ENCODE assay signal across 22 mouse cellular contexts in genomic region chr13:8840941-8841340, GRCm38 (mm10). TPM values are rescaled to one million over a fixed set of nuclear protein-coding genes. Genes with fewer than 3 reads are reported as not detected.
DNase-seq lines count a peak whose midpoint lies in the region; ATAC-seq and TF ChIP-seq lines count a peak whose summit lies in the region.
"Had no signal": no experiment of that assay in that cellular context is flagged by ENCODE, and none has a peak within 500 bp of the region (broad histone marks: within the 10 kb centered on the region; RNA-seq: fewer than 3 reads in every experiment).

No protein-coding gene starts in this region.

- intact Hi-C loops in heart, postnatal 36 days (cut with DNase I): loop anchor here (5.0 kb wide), 2 partner anchors 49 to 156 kb away; partner anchors contain the start of gene Gtpbp4

- H3K9me3 ChIP-seq in heart, embryonic 12.5 days (replicated peaks): no peaks in the 10 kb centered on the region
- H3K9me3 ChIP-seq in lung, embryonic 16.5 days (ENCODE audit: control insufficient read depth, low read length): no peaks in the 10 kb centered on the region
- no peaks in the 10 kb centered on the region for H3K9me3 ChIP-seq in hindbrain, embryonic 16.5 days (ENCODE audit: control insufficient read depth, low read length)
- H3K9me3 ChIP-seq: embryonic facial prominence, embryonic 15.5 days; hindbrain, embryonic 15.5 days; limb, embryonic 13.5 days; liver, embryonic 13.5 days; midbrain, embryonic 10.5 days had no signal

- H3K4me1 ChIP-seq in heart, embryonic 12.5 days (replicated peaks): no peaks in the 10 kb centered on the region
- no peaks in the 10 kb centered on the region for H3K4me1 ChIP-seq in kidney, adult 2 months (ENCODE audit: control insufficient read depth, insufficient read depth, low read length)
- no peaks in the 10 kb centered on the region for H3K4me1 ChIP-seq in lung, embryonic 16.5 days (replicated peaks; ENCODE audit: control insufficient read depth, insufficient read depth, low read length)
- H3K4me1 ChIP-seq in hindbrain, embryonic 16.5 days (ENCODE audit: control insufficient read depth, insufficient read depth, low read depth, low read length): no peaks in the 10 kb centered on the region
- H3K4me1 ChIP-seq: embryonic facial prominence, embryonic 15.5 days; hindbrain, embryonic 15.5 days; limb, embryonic 13.5 days; liver, embryonic 13.5 days; midbrain, embryonic 10.5 days had no signal

- WGBS in heart, embryonic 12.5 days: 72% methylated on average over 2 of the region's 2 CpGs
- 61% methylated on average over 2 of the region's 2 CpGs for WGBS in kidney, adult 2 months
- WGBS in lung, embryonic 16.5 days: 80% methylated on average over 2 of the region's 2 CpGs
- WGBS in hindbrain, embryonic 16.5 days: 95% methylated on average over 2 of the region's 2 CpGs

- no peak for TF ChIP-seq POLR2A in kidney, adult 2 months (IDR thresholded peaks at IDR 0.05; ENCODE audit: low read depth, low read length)

- H3K36me3 ChIP-seq in heart, embryonic 12.5 days: peaks cover 67% of the 10 kb centered on the region
- H3K36me3 ChIP-seq in kidney, adult 2 months (ENCODE audit: control insufficient read depth, insufficient read depth, low read length): peaks cover 8% of the 10 kb centered on the region
- H3K36me3 ChIP-seq in lung, embryonic 16.5 days (ENCODE audit: control insufficient read depth, insufficient read depth, low read length): peaks cover 19% of the 10 kb centered on the region
- peaks cover 26% of the 10 kb centered on the region for H3K36me3 ChIP-seq in hindbrain, embryonic 16.5 days (ENCODE audit: control insufficient read depth, insufficient read depth, low read length)

- H3K27ac ChIP-seq in heart, embryonic 12.5 days (ENCODE audit: poor library complexity, severe bottlenecking): 0 out of 2 replicates have a peak overlapping the region, but pooled peaks have one; percentile 23
- H3K27ac ChIP-seq in kidney, adult 2 months (ENCODE audit: insufficient read depth, low read depth, low read length): peak overlapping the region; percentile 34; the same call in 1 of the 2 replicates
- peak overlapping the region; percentile 65 for H3K27ac ChIP-seq in lung, embryonic 16.5 days (ENCODE audit: low read length)
- no peak overlapping the region for H3K27ac ChIP-seq in hindbrain, embryonic 16.5 days (ENCODE audit: low read depth, low read length)
- H3K27ac ChIP-seq: embryonic facial prominence, embryonic 15.5 days; hindbrain, embryonic 15.5 days; limb, embryonic 13.5 days; liver, embryonic 13.5 days; midbrain, embryonic 10.5 days had no signal

- no peaks in the 10 kb centered on the region for H3K27me3 ChIP-seq in heart, embryonic 12.5 days (replicated peaks)
- no peaks in the 10 kb centered on the region for H3K27me3 ChIP-seq in kidney, adult 2 months (replicated peaks; ENCODE audit: control insufficient read depth, insufficient read depth, low read length)
- no peaks in the 10 kb centered on the region for H3K27me3 ChIP-seq in lung, embryonic 16.5 days (ENCODE audit: control insufficient read depth, insufficient read depth, low read depth, low read length)
- no peaks in the 10 kb centered on the region for H3K27me3 ChIP-seq in hindbrain, embryonic 16.5 days (replicated peaks; ENCODE audit: control insufficient read depth, insufficient read depth, low read length)
- H3K27me3 ChIP-seq: embryonic facial prominence, embryonic 15.5 days; hindbrain, embryonic 15.5 days; limb, embryonic 13.5 days; liver, embryonic 13.5 days; Patski had no signal

- DNase-seq in heart, postnatal 36 days: no peak
- no peak for DNase-seq in kidney, adult 2 months
- DNase-seq in kidney, postnatal 14 days: no peak
- no peak for DNase-seq in lung, postnatal 36 days
- DNase-seq: adrenal gland, adult 8-10 months; cerebellum, adult 9-11 months; kidney, adult 11 months; layer of hippocampus, postnatal 36 days; liver, embryonic 13.5 days; lung, postnatal 4 days; right cerebral cortex, postnatal 25 days; thymus, adult 2 months had no signal

- no peak for ATAC-seq in heart, embryonic 12.5 days (ENCODE audit: insufficient number of reproducible peaks, low FRiP score)
- no peak for ATAC-seq in lung, embryonic 16.5 days (ENCODE audit: low read depth)
- peak; percentile 40; the same call in 1 of the 2 replicates for ATAC-seq in granulocyte monocyte progenitor cell, adult 5-6 weeks (replicated peaks; ENCODE audit: poor library complexity, severe bottlenecking)
- ATAC-seq in hindbrain, embryonic 16.5 days: no peak
- ATAC-seq: forebrain, embryonic 16.5 days; Patski had no signal

- H3K9ac ChIP-seq in heart, embryonic 12.5 days: no peak overlapping the region
- no peak overlapping the region for H3K9ac ChIP-seq in lung, embryonic 16.5 days (ENCODE audit: low read length)
- no peak overlapping the region for H3K9ac ChIP-seq in hindbrain, embryonic 16.5 days (ENCODE audit: low read depth, low read length)
- H3K9ac ChIP-seq: embryonic facial prominence, embryonic 15.5 days; hindbrain, embryonic 15.5 days; limb, embryonic 13.5 days; liver, embryonic 13.5 days had no signal

- no peak overlapping the region for H3K4me2 ChIP-seq in heart, embryonic 12.5 days
- no peak overlapping the region for H3K4me2 ChIP-seq in lung, embryonic 16.5 days (ENCODE audit: low read depth, low read length)
- H3K4me2 ChIP-seq in hindbrain, embryonic 16.5 days (ENCODE audit: low read length): no peak overlapping the region
- H3K4me2 ChIP-seq: embryonic facial prominence, embryonic 15.5 days; hindbrain, embryonic 15.5 days; limb, embryonic 13.5 days; liver, embryonic 13.5 days had no signal

- no peak overlapping the region for H3K4me3 ChIP-seq in heart, embryonic 12.5 days
- no peak overlapping the region for H3K4me3 ChIP-seq in kidney, adult 2 months (ENCODE audit: insufficient read depth, low read depth, low read length)
- no peak overlapping the region for H3K4me3 ChIP-seq in lung, embryonic 16.5 days (ENCODE audit: low read length)
- H3K4me3 ChIP-seq in hindbrain, embryonic 16.5 days (ENCODE audit: low read length): no peak overlapping the region
- H3K4me3 ChIP-seq: embryonic facial prominence, embryonic 15.5 days; hindbrain, embryonic 15.5 days; limb, embryonic 13.5 days; liver, embryonic 13.5 days; midbrain, embryonic 10.5 days had no signal

- TF ChIP-seq CTCF in kidney, adult 2 months (conservative IDR thresholded peaks at IDR 0.05; ENCODE audit: insufficient read depth, insufficient read length, low read depth, low read length): no peak

RNA-seq across cellular contexts. Expression of gene Wdr37, which starts 30.8 kb away (rescaled TPM):
- polyA plus RNA-seq in heart, embryonic 12.5 days (2016; fragmentation: Nextera tagmentation; extraction: Ambion mirVana): 24.2 and 26.3 TPM in 2 replicates
- 10 to 100 TPM; 32.8 to 35.2 TPM for total RNA-seq in heart, postnatal 36 days (2021)
- polyA plus RNA-seq in kidney, adult 2 months (2012; rRNA removed): 9.9 and 11.4 TPM in 2 replicates
- 21.3 and 23.1 TPM in 2 replicates for polyA plus RNA-seq in lung, embryonic 16.5 days (2015; fragmentation: Nextera tagmentation; extraction: Ambion mirVana)
- total RNA-seq in granulocyte monocyte progenitor cell, adult 5-6 weeks (2014; fragmentation: Nextera tagmentation): 23.9 and 28.5 TPM in 2 replicates
- 18.9 and 20.7 TPM in 2 replicates for total RNA-seq in granulocyte monocyte progenitor cell, adult 5-6 weeks (2017)
- 50.7 and 55.6 TPM in 2 replicates for polyA plus RNA-seq in hindbrain, embryonic 16.5 days (2015; fragmentation: Nextera tagmentation; extraction: Ambion mirVana)

RNA-seq across cellular contexts. Expression of gene Idi1, which starts 44.4 kb away (rescaled TPM):
- 58.4 and 63.5 TPM in 2 replicates for polyA plus RNA-seq in heart, embryonic 12.5 days (2016; fragmentation: Nextera tagmentation; extraction: Ambion mirVana)
- 1 to 10 TPM; 4.9 to 5.1 TPM for total RNA-seq in heart, postnatal 36 days (2021)
- 8.8 and 11.0 TPM in 2 replicates for polyA plus RNA-seq in kidney, adult 2 months (2012; rRNA removed)
- 54.2 and 59.9 TPM in 2 replicates for polyA plus RNA-seq in lung, embryonic 16.5 days (2015; fragmentation: Nextera tagmentation; extraction: Ambion mirVana)
- 25.0 and 26.1 TPM in 2 replicates for total RNA-seq in granulocyte monocyte progenitor cell, adult 5-6 weeks (2014; fragmentation: Nextera tagmentation)
- 19.6 and 31.5 TPM in 2 replicates for total RNA-seq in granulocyte monocyte progenitor cell, adult 5-6 weeks (2017)
- 104 and 118 TPM in 2 replicates for polyA plus RNA-seq in hindbrain, embryonic 16.5 days (2015; fragmentation: Nextera tagmentation; extraction: Ambion mirVana)
